Mouse (Mus musculus) lung, embryonic 15.5 days (tissue): ENCODE measurements around the gene Baz1a. TPM values are rescaled to one million over a fixed set of nuclear protein-coding genes. Genes with fewer than 3 reads are reported as not detected.
"Not testable (repeated sequence)": the region's sequence is repeated elsewhere in the genome, so short reads cannot be mapped to it uniquely, and the experiment has no call there.

Source experiments
- ATAC-seq: fragments of 200-750 bp; cut with Nextera tagmentation; 2 replicates; pipeline ENCODE4 v1.8.0; 2017; ENCODE audit warnings: moderate number of reproducible peaks, borderline replicate concordance; ENCODE audit not compliant: low FRiP score, low TSS enrichment; ENCODE audit errors: extremely low read depth
- H3K27ac ChIP-seq: fragments of 300-500 bp; sonication (generic); 2 replicates; pipeline ENCODE4 v1.5.1; 2015; ENCODE audit warnings: moderate library complexity, mild to moderate bottlenecking, inconsistent platforms
- H3K27me3 ChIP-seq: fragments of 300-500 bp; sonication (generic); 2 replicates; pipeline ENCODE4 v1.6.1; 2015; ENCODE audit warnings: inconsistent platforms
- H3K36me3 ChIP-seq: fragments of 300-500 bp; sonication (generic); 2 replicates; pipeline ENCODE4 v1.6.1; 2015; ENCODE audit warnings: inconsistent platforms
- H3K4me1 ChIP-seq: fragments of 300-500 bp; sonication (generic); 2 replicates; pipeline ENCODE4 v1.6.1; 2015; ENCODE audit warnings: inconsistent platforms
- H3K4me2 ChIP-seq: fragments of 300-500 bp; sonication (generic); 2 replicates; pipeline ENCODE4 v1.6.1; 2015; ENCODE audit warnings: inconsistent platforms, mild to moderate bottlenecking, moderate library complexity
- H3K4me3 ChIP-seq: fragments of 300-500 bp; sonication (generic); 2 replicates; pipeline ENCODE4 v1.5.1; 2015; ENCODE audit warnings: mild to moderate bottlenecking, inconsistent platforms
- H3K9ac ChIP-seq: fragments of 300-500 bp; sonication (generic); 2 replicates; pipeline ENCODE4 v1.6.1; 2015; ENCODE audit warnings: inconsistent platforms
- H3K9me3 ChIP-seq: fragments of 300-500 bp; sonication (generic); 2 replicates; pipeline ENCODE4 v1.6.1; 2016; ENCODE audit warnings: inconsistent platforms
- WGBS: fragments of 180-500 bp; shearing (Covaris S2); methylation state at CpG from one replicate; pipeline ENCODE4 v1.1.7; 2015; 5-methylcytosine and 5-hydroxymethylcytosine counted together
- polyA plus RNA-seq: library from polyadenylated mRNA; unstranded; fragments of >200 nt; fragmentation: Nextera tagmentation; extraction: Ambion mirVana; gene quantifications from 2 replicates; pipeline ENCODE4 v1.2.1, GENCODE M21; 2015

Gene Baz1a
- polyA plus RNA-seq, 1 experiment from 2014 or later: 24.8 TPM

DNA sequence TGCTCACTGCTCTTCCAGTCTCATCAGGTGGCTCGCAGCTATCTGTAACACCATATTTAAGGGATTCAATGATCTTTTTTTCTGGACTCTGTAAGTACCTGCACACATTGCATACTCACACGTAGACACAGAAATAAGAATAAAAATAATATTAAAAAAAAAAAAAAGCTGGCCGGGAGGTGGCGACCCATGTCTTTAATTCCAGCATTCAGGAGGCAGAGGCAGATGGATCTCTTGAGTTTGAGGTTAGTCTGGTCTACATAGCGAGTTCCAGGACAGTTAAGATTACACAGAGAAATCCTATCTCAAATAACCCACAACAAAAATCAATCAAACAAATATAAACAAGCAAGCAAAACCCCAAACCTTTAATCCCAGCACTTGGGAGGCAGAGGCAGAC is 10.3 kb downstream of the Baz1a start:
- no peaks in the 10 kb centered on the region for H3K9me3 ChIP-seq
- ATAC-seq: no peak
- H3K4me3 ChIP-seq: no peak overlapping the region
- 81% methylated on average over 5 of the region's 5 CpGs for WGBS
- H3K4me2 ChIP-seq: no peak overlapping the region
- H3K27me3 ChIP-seq: no peaks in the 10 kb centered on the region
- H3K27ac ChIP-seq: no peak overlapping the region
- H3K9ac ChIP-seq: no peak overlapping the region
- no peaks in the 10 kb centered on the region for H3K36me3 ChIP-seq
- H3K4me1 ChIP-seq: 0 out of 2 replicates have a peak, but pooled peaks cover 8% of the 10 kb centered on the region

DNA sequence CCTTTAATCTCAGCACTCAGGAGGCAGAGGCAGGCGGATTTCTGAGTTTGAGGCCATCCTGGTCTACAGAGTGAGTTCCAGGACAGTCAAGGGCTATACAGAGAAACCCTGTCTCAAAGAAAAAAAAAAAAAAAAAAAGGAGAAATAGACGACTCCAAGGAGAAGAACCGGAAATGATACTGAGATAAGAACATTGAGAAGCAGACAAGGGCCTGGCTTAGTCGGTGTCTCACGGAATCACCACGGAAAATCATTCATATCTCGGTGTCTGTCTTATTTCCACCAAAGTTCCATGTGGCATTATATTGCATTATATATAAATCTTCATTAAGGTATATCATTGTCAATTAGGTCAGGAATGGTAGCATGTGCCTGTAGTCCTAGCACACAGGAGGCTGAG is 11.6 kb downstream of the Baz1a start:
- not testable (repeated sequence) for H3K9ac ChIP-seq, H3K4me2 ChIP-seq, H3K36me3 ChIP-seq, ATAC-seq, H3K9me3 ChIP-seq, H3K4me1 ChIP-seq, H3K4me3 ChIP-seq, H3K27me3 ChIP-seq, H3K27ac ChIP-seq
- WGBS: 77% methylated on average over 7 of the region's 7 CpGs

GRCm38 (mm10) chr12:54999016-54999690 is 15.0 kb downstream of the Baz1a start:
- 65% methylated on average over 14 of the region's 14 CpGs for WGBS
- Histone ChIP-seq H3K4me1 (0 out of 2 replicates have a peak, but pooled peaks cover 8% of the 10 kb centered on the region), H3K9ac (no peak overlapping the region), H3K27ac (no peak overlapping the region), H3K36me3 (no peaks in the 10 kb centered on the region), H3K4me3 (no peak overlapping the region), H3K27me3 (no peaks in the 10 kb centered on the region), H3K4me2 (no peak overlapping the region), H3K9me3 (no peaks in the 10 kb centered on the region)
- no peak for ATAC-seq

DNA sequence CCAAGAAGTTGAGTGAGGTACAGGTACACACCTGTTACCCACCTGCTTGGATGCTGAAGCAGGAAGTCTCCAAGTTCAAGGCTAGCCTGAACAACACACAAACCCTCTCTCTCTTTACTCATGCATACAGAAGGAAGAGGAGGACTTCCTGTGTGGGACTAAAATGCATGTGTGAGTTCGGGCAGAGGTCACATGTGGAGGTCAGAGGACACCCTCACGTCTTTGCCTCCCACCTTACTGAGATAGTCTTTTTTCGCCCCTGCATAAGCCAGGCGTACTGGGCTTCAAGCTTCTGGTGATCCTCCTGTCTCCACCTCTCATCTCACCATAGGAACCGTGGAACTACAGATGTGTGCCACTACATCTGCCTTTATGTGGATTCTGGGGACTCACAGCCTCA is 15.7 kb downstream of the Baz1a start:
- no peaks in the 10 kb centered on the region for H3K36me3 ChIP-seq
- no peak for ATAC-seq
- 0 out of 2 replicates have a peak, but pooled peaks cover 8% of the 10 kb centered on the region for H3K4me1 ChIP-seq

DNA sequence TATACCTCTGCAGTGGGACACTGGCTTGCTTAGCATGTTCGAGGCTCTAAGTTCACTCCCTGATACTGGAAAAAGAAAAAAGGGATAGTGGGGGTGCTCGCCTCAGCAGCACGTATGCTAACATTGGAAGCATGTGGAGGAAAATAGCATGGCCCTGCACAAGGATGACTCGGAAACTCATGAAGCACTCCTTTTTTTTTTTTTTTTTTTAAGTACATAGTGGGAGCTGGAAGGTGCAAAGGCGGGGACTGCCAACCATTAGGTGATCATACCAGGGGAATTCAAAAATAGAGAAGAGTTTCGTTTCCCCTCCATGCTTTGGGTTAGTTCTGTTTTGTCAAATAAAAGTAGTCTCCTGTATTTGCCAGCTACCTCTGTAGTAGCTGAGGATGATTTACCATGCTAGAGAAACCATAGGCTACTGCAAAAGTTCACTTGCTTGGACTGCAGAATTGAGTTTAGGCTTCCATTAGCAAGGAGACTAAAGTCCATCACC is 17.1 kb downstream of the Baz1a start:
- Histone ChIP-seq H3K36me3 (no peaks in the 10 kb centered on the region), H3K27ac (no peak overlapping the region), H3K4me2 (no peak overlapping the region), H3K9me3 (no peaks in the 10 kb centered on the region), H3K27me3 (no peaks in the 10 kb centered on the region), H3K4me1 (0 out of 2 replicates have a peak, but pooled peaks cover 8% of the 10 kb centered on the region), H3K9ac (no peak overlapping the region), H3K4me3 (no peak overlapping the region)
- no peak for ATAC-seq
- 86% methylated on average over 6 of the region's 6 CpGs for WGBS

More for the DNA sequence above, 15.7 kb downstream of the Baz1a start:
- H3K27me3 ChIP-seq: no peaks in the 10 kb centered on the region
- no peak overlapping the region for H3K9ac ChIP-seq
- no peaks in the 10 kb centered on the region for H3K9me3 ChIP-seq
- H3K27ac ChIP-seq: no peak overlapping the region
- H3K4me3 ChIP-seq: no peak overlapping the region
- 61% methylated on average over 5 of the region's 5 CpGs for WGBS
- H3K4me2 ChIP-seq: no peak overlapping the region

DNA sequence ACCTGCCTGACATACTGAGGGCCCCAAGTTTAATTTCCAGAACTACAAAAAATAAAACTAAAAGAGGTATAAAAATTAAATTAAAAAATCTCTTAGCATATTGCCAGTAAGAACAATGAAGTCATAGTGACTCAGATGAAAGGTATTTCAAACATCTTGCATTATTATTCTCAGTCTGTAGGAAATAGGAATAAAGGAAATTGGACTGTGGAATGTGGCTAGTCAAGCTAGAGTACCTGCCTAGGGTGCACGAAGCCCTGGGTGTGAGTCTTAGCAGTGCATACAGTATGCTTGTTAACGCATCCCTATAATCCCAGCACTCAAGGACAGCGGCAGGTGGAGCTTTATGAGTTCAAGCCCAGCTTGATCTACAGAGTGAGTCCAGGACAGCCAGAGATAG is 18.2 kb downstream of the Baz1a start:
- Histone ChIP-seq H3K27ac (no peak overlapping the region), H3K9me3 (no peaks in the 10 kb centered on the region), H3K4me1 (0 out of 2 replicates have a peak, but pooled peaks cover 8% of the 10 kb centered on the region), H3K9ac (no peak overlapping the region), H3K4me2 (no peak overlapping the region), H3K36me3 (no peaks in the 10 kb centered on the region), H3K4me3 (no peak overlapping the region), H3K27me3 (no peaks in the 10 kb centered on the region)
- no peak for ATAC-seq
- WGBS: 48% methylated on average over 3 of the region's 3 CpGs

DNA sequence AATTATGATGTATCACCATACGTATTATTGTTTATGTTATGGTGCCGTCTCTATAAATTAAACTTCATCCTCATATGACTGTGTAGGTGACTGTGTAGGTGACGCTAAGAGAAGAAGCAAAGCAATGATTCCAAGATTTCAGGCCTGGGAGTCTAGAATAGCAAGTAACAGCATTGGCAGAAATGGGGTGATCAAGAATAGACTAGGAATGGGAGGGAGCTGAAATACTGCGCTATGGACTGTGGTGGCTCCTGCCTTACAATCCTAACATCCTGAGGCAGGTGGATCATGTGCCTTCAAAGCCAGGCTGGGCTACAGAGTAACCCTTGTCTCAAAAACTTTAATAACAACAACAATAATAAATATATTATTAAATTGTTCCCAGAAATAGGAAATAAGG is 19.7 kb downstream of the Baz1a start:
- Histone ChIP-seq H3K27me3 (no peaks in the 10 kb centered on the region), H3K4me1 (0 out of 2 replicates have a peak, but pooled peaks cover 5% of the 10 kb centered on the region), H3K9ac (no peak overlapping the region), H3K4me2 (no peak overlapping the region), H3K36me3 (no peaks in the 10 kb centered on the region), H3K9me3 (no peaks in the 10 kb centered on the region), H3K27ac (no peak overlapping the region), H3K4me3 (no peak overlapping the region)
- 63% methylated on average over 4 of the region's 4 CpGs for WGBS
- ATAC-seq: no peak

DNA sequence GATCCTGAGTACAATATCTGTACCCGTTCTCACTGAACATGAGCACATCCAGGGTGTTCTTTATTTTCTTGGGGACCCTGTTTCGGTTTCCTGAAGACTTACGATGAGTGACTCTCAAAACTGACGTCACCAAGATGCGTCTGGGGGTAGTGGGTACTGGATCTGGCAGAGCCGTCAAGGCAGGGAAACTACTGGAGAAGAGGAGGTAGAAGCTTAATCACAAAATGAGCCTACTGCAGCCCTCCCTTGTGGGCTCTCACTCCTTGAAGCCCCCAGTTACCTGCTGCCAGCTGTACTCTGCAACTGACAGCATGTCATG is 20.1 kb downstream of the Baz1a start:
- 65% methylated on average over 6 of the region's 6 CpGs for WGBS

GRCm38 (mm10) chr12:54993246-54994067 is 20.7 kb downstream of the Baz1a start:
- Histone ChIP-seq H3K4me3 (no peak overlapping the region), H3K9me3 (no peaks in the 10 kb centered on the region), H3K4me1 (no peaks in the 10 kb centered on the region), H3K36me3 (no peaks in the 10 kb centered on the region), H3K4me2 (no peak overlapping the region), H3K27me3 (no peaks in the 10 kb centered on the region), H3K9ac (no peak overlapping the region), H3K27ac (no peak overlapping the region)
- 44% methylated on average over 16 of the region's 16 CpGs for WGBS
- ATAC-seq: no peak

More for the DNA sequence above, 20.1 kb downstream of the Baz1a start:
- no peak overlapping the region for H3K4me2 ChIP-seq
- no peaks in the 10 kb centered on the region for H3K36me3 ChIP-seq
- 0 out of 2 replicates have a peak, but pooled peaks cover 1% of the 10 kb centered on the region for H3K4me1 ChIP-seq
- no peak overlapping the region for H3K27ac ChIP-seq
- no peak overlapping the region for H3K9ac ChIP-seq
- no peak overlapping the region for H3K4me3 ChIP-seq
- no peak for ATAC-seq
- H3K27me3 ChIP-seq: no peaks in the 10 kb centered on the region
- H3K9me3 ChIP-seq: no peaks in the 10 kb centered on the region

GRCm38 (mm10) chr12:54992814-54993213 is 21.3 kb downstream of the Baz1a start:
- ATAC-seq: no peak
- H3K4me2 ChIP-seq: no peak overlapping the region
- no peaks in the 10 kb centered on the region for H3K27me3 ChIP-seq
- H3K9me3 ChIP-seq: no peaks in the 10 kb centered on the region
- H3K9ac ChIP-seq: no peak overlapping the region
- H3K4me3 ChIP-seq: no peak overlapping the region
- H3K4me1 ChIP-seq: no peaks in the 10 kb centered on the region
- H3K27ac ChIP-seq: no peak overlapping the region
- WGBS: 86% methylated on average over 3 of the region's 3 CpGs
- H3K36me3 ChIP-seq: no peaks in the 10 kb centered on the region

DNA sequence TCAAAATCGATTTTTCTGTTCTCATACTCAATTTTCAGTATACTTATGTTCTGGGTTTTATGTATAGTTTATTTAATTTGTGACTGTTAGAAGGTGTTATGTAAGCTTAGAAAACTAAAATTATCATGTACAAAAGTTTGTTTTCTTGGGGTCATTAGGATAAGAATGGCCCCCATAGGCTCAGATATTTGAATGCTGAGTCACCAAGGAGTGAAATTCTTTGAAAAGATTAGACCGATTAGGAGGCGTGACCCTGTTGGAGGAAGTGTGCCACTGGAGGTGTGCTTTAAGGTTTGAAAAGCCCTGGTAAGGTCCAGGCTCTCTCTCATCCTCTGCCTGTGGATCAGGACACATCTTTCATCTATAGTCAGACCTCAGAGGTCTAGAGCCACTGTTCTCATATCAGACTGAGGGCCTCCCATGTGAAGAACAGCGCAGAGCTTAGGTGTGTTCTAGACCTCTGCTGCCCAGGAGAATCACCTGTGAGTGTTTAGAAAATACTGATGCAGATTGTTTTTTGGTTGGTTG is 25.8 kb downstream of the Baz1a start:
- WGBS: 75% methylated on average over 4 of the region's 4 CpGs
- H3K9me3 ChIP-seq: no peaks in the 10 kb centered on the region
- no peak overlapping the region for H3K4me3 ChIP-seq
- H3K27ac ChIP-seq: no peak overlapping the region
- no peak for ATAC-seq
- no peak overlapping the region for H3K4me2 ChIP-seq
- no peaks in the 10 kb centered on the region for H3K36me3 ChIP-seq
- 0 out of 2 replicates have a peak, but pooled peaks cover 3% of the 10 kb centered on the region for H3K4me1 ChIP-seq
- H3K27me3 ChIP-seq: no peaks in the 10 kb centered on the region
- no peak overlapping the region for H3K9ac ChIP-seq

GRCm38 (mm10) chr12:54987156-54987555 is 27.0 kb downstream of the Baz1a start:
- no peaks in the 10 kb centered on the region for H3K36me3 ChIP-seq
- H3K27ac ChIP-seq: no peak overlapping the region
- no peaks in the 10 kb centered on the region for H3K9me3 ChIP-seq
- H3K4me1 ChIP-seq: 0 out of 2 replicates have a peak, but pooled peaks cover 6% of the 10 kb centered on the region
- H3K27me3 ChIP-seq: no peaks in the 10 kb centered on the region
- 82% methylated on average over 2 of the region's 2 CpGs for WGBS
- no peak overlapping the region for H3K4me2 ChIP-seq
- no peak overlapping the region for H3K9ac ChIP-seq
- H3K4me3 ChIP-seq: no peak overlapping the region
- ATAC-seq: no peak
